Mouse (Mus musculus) neural tube, embryonic 14.5 days (tissue): Measurements from ENCODE around the gene Dpy30. TPM values are rescaled to one million over a fixed set of nuclear protein-coding genes. Genes with fewer than 3 reads are reported as not detected.
"Not testable (repeated sequence)": the region's sequence is repeated elsewhere in the genome, so short reads cannot be mapped to it uniquely, and the experiment has no call there.

ENCODE experiments used
- ATAC-seq: fragments of 200-750 bp; cut with Nextera tagmentation; 2 replicates; pipeline ENCODE4 v1.8.0; 2017; ENCODE audit warnings: low read depth, mild to moderate bottlenecking, moderate TSS enrichment, moderate library complexity
- H3K27ac ChIP-seq: fragments of 300-500 bp; sonication (generic); 2 replicates; pipeline ENCODE4 v1.5.1; 2014; ENCODE audit warnings: low read depth, mild to moderate bottlenecking, control low read depth, low read length, moderate library complexity, mixed read lengths
- H3K27me3 ChIP-seq: fragments of 300-500 bp; sonication (generic); 2 replicates; pipeline ENCODE4 v1.6.1; 2014; ENCODE audit warnings: low read length; ENCODE audit not compliant: control insufficient read depth, insufficient read depth
- H3K36me3 ChIP-seq: fragments of 300-500 bp; sonication (generic); 2 replicates; pipeline ENCODE4 v1.6.1; 2014; ENCODE audit warnings: low read length, mixed read lengths; ENCODE audit not compliant: control insufficient read depth, insufficient read depth
- H3K4me1 ChIP-seq: fragments of 300-500 bp; sonication (generic); 2 replicates; pipeline ENCODE4 v1.6.1; 2014; ENCODE audit warnings: low read length; ENCODE audit not compliant: control insufficient read depth, insufficient read depth
- H3K4me2 ChIP-seq: fragments of 300-500 bp; sonication (generic); 2 replicates; pipeline ENCODE4 v1.6.1; 2014; ENCODE audit warnings: mild to moderate bottlenecking, low read depth, low read length, control low read depth
- H3K4me3 ChIP-seq: fragments of 300-500 bp; sonication (generic); 2 replicates; pipeline ENCODE4 v1.5.1; 2014; ENCODE audit warnings: low read depth, low read length, control low read depth, mixed read lengths
- H3K9ac ChIP-seq: fragments of 300-500 bp; sonication (generic); replicated peaks from 2 replicates; pipeline ENCODE4 v1.6.1; 2014; ENCODE audit warnings: low read depth, mild to moderate bottlenecking, control low read depth, low read length, mixed read lengths
- H3K9me3 ChIP-seq: fragments of 300-500 bp; sonication (generic); 2 replicates; pipeline ENCODE4 v1.6.1; 2016; ENCODE audit warnings: low read length; ENCODE audit not compliant: control insufficient read depth
- WGBS: fragments of 180-500 bp; shearing (Covaris S2); extraction: QIAGEN DNeasy Blood & Tissue Kit; methylation state at CpG from one replicate; pipeline ENCODE4 v1.1.7; 2014; 5-methylcytosine and 5-hydroxymethylcytosine counted together
- polyA plus RNA-seq: library from polyadenylated mRNA; unstranded; fragments of >200 nt; fragmentation: Nextera tagmentation; extraction: Ambion mirVana; gene quantifications from 2 replicates; pipeline ENCODE4 v1.2.1, GENCODE M21; 2014

Dpy30 gene
- 225 and 237 TPM in 2 replicates for polyA plus RNA-seq

- no peaks in the 10 kb centered on the region for H3K4me1 ChIP-seq
- H3K4me2 ChIP-seq, result no peak within 1 kb of the TSS
- no peak within 1 kb of the TSS for H3K27ac ChIP-seq
- H3K9ac ChIP-seq, result no peak within 1 kb of the TSS
- no peaks in the 10 kb centered on the region for H3K36me3 ChIP-seq
- no peak for ATAC-seq
- H3K4me3 ChIP-seq, result no peak within 1 kb of the TSS
- 80% methylated on average over 2 of the region's 2 CpGs for WGBS
- no peaks in the 10 kb centered on the region for H3K27me3 ChIP-seq
- no peaks in the 10 kb centered on the region for H3K9me3 ChIP-seq
Measured at GRCm38 (mm10) chr17:74323844-74324243, at the start of gene Dpy30. Dpy30 (minus strand) TSS chr17:74323944.

- 88% methylated on average over 1 of the region's 1 CpGs for WGBS
- H3K36me3 ChIP-seq, result peaks cover 23% of the 10 kb centered on the region
- no peak overlapping the region for H3K4me3 ChIP-seq
- no peaks in the 10 kb centered on the region for H3K9me3 ChIP-seq
- ATAC-seq, result no peak
- H3K27ac ChIP-seq, result no peak overlapping the region
- H3K27me3 ChIP-seq, result no peaks in the 10 kb centered on the region
- no peak overlapping the region for H3K4me2 ChIP-seq
- H3K9ac ChIP-seq, result no peak overlapping the region
- no peaks in the 10 kb centered on the region for H3K4me1 ChIP-seq
Measured at GRCm38 (mm10) chr17:74363592-74363991, 39.8 kb upstream of the Dpy30 start.

GRCm38 (mm10) chr17:74341151-74341550 lies 17.4 kb upstream of the Dpy30 start:
- Histone ChIP-seq H3K4me2 (peak overlapping the region; percentile 73), H3K36me3 (no peaks in the 10 kb centered on the region), H3K9me3 (no peaks in the 10 kb centered on the region), H3K27me3 (no peaks in the 10 kb centered on the region; the same call in 1 of the 2 replicates), H3K4me3 (peak overlapping the region; percentile 99; the same call in 1 of the 2 replicates), H3K9ac (no peak overlapping the region), H3K27ac (no peak overlapping the region), H3K4me1 (peaks cover 31% of the 10 kb centered on the region)
- 32% methylated on average over 5 of the region's 5 CpGs for WGBS
- no peak for ATAC-seq

- H3K4me1 ChIP-seq, result peaks cover 31% of the 10 kb centered on the region
- peak; percentile 76 for ATAC-seq
- peak within 1 kb of the TSS; percentile 79 for H3K4me2 ChIP-seq
- no peaks in the 10 kb centered on the region; the same call in 1 of the 2 replicates for H3K27me3 ChIP-seq
- H3K9ac ChIP-seq, result peak within 1 kb of the TSS; percentile 97
- peak within 1 kb of the TSS; percentile 99 for H3K4me3 ChIP-seq
- peak within 1 kb of the TSS; percentile 98 for H3K27ac ChIP-seq
- no peaks in the 10 kb centered on the region for H3K9me3 ChIP-seq
- H3K36me3 ChIP-seq, result no peaks in the 10 kb centered on the region
- under 1% methylated on average over 66 of the region's 90 CpGs for WGBS
Measured at GRCm38 (mm10) chr17:74338937-74339804, 15.4 kb upstream of the Dpy30 start, which contains the start of gene Spast. Spast (plus strand) TSS chr17:74338987.

GRCm38 (mm10) chr17:74338225-74338931 lies 14.6 kb upstream of the Dpy30 start:
- H3K4me3 ChIP-seq, result peak overlapping the region; percentile 99
- H3K27me3 ChIP-seq, result no peaks in the 10 kb centered on the region; the same call in 1 of the 2 replicates
- peak overlapping the region; percentile 79 for H3K4me2 ChIP-seq
- H3K27ac ChIP-seq, result peak overlapping the region; percentile 98
- H3K9ac ChIP-seq, result peak overlapping the region; percentile 97
- peaks cover 31% of the 10 kb centered on the region for H3K4me1 ChIP-seq
- peak; percentile 89 for ATAC-seq
- H3K9me3 ChIP-seq, result no peaks in the 10 kb centered on the region
- WGBS, result under 1% methylated on average over 40 of the region's 50 CpGs
- no peaks in the 10 kb centered on the region for H3K36me3 ChIP-seq

GRCm38 (mm10) chr17:74331049-74331676 lies 7.4 kb upstream of the Dpy30 start:
- H3K27ac ChIP-seq, result no peak overlapping the region
- H3K4me3 ChIP-seq, result no peak overlapping the region
- H3K27me3 ChIP-seq, result no peaks in the 10 kb centered on the region
- no peak for ATAC-seq
- H3K9me3 ChIP-seq, result no peaks in the 10 kb centered on the region
- H3K4me2 ChIP-seq, result no peak overlapping the region
- H3K4me1 ChIP-seq, result no peaks in the 10 kb centered on the region
- WGBS, result 84% methylated on average over 9 of the region's 9 CpGs
- no peaks in the 10 kb centered on the region for H3K36me3 ChIP-seq
- no peak overlapping the region for H3K9ac ChIP-seq

- not testable (repeated sequence) for H3K4me3 ChIP-seq, ATAC-seq, H3K36me3 ChIP-seq, H3K9me3 ChIP-seq, H3K27ac ChIP-seq, H3K4me2 ChIP-seq, H3K9ac ChIP-seq, H3K27me3 ChIP-seq, H3K4me1 ChIP-seq
- 45% methylated on average over 2 of the region's 2 CpGs for WGBS
Measured at GRCm38 (mm10) chr17:74328146-74328545, 4.4 kb upstream of the Dpy30 start.

GRCm38 (mm10) chr17:74327195-74327594 lies 3.5 kb upstream of the Dpy30 start:
- not testable (repeated sequence) for H3K4me3 ChIP-seq, H3K9ac ChIP-seq, H3K4me2 ChIP-seq, H3K9me3 ChIP-seq, H3K27ac ChIP-seq, H3K4me1 ChIP-seq, H3K36me3 ChIP-seq, ATAC-seq, H3K27me3 ChIP-seq
- 86% methylated on average over 7 of the region's 7 CpGs for WGBS
